Mouse (Mus musculus): Measurements from ENCODE around the gene A4gnt. TPM values are rescaled to one million over a fixed set of nuclear protein-coding genes. Genes with fewer than 3 reads are reported as not detected.

The A4gnt gene
- polyA plus RNA-seq, 1 experiment from 2014 or later = not detected

- Histone ChIP-seq H3K9me3 (ENCODE audit: control insufficient read depth, low read length) (no peaks in the 10 kb centered on the region), H3K27ac (ENCODE audit: low read depth, low read length) (peak within 1 kb of the TSS; percentile 45), H3K27me3 (ENCODE audit: control insufficient read depth, insufficient read depth, low read length) (no peaks in the 10 kb centered on the region), H3K4me3 (ENCODE audit: low read depth, low read length) (peak within 1 kb of the TSS; percentile 47), H3K9ac (ENCODE audit: low read length) (peak within 1 kb of the TSS; percentile 80), H3K4me2 (ENCODE audit: low read depth) (peak within 1 kb of the TSS; percentile 44), H3K4me1 (ENCODE audit: control insufficient read depth, insufficient read depth, low read length) (peaks cover 12% of the 10 kb centered on the region), H3K36me3 (ENCODE audit: control insufficient read depth, insufficient read depth, low read length) (no peaks in the 10 kb centered on the region)
- ATAC-seq (ENCODE audit: insufficient read depth, low FRiP score, low TSS enrichment) (peak; percentile 92), DNase-seq (ENCODE audit: low spot score) (peak; percentile 84)
- under 1% methylated on average over 44 of the region's 44 CpGs for WGBS
These were observed 17.1 kb downstream of the A4gnt start, which contains the start of gene Dzip1l for GRCm38 (mm10) chr9:99629281-99630011. Dzip1l (plus strand) TSS chr9:99629496.

GRCm38 (mm10) chr9:99630071-99630470 lies 17.8 kb downstream of the A4gnt start:
- Histone ChIP-seq H3K9me3 (ENCODE audit: control insufficient read depth, low read length) (no peaks in the 10 kb centered on the region), H3K36me3 (ENCODE audit: control insufficient read depth, insufficient read depth, low read length) (no peaks in the 10 kb centered on the region), H3K4me3 (ENCODE audit: low read depth, low read length) (peak overlapping the region; percentile 47), H3K4me1 (ENCODE audit: control insufficient read depth, insufficient read depth, low read length) (peaks cover 12% of the 10 kb centered on the region), H3K9ac (ENCODE audit: low read length) (peak overlapping the region; percentile 80), H3K27ac (ENCODE audit: low read depth, low read length) (peak overlapping the region; percentile 45), H3K27me3 (ENCODE audit: control insufficient read depth, insufficient read depth, low read length) (no peaks in the 10 kb centered on the region), H3K4me2 (ENCODE audit: low read depth) (peak overlapping the region; percentile 44)
- ATAC-seq (ENCODE audit: insufficient read depth, low FRiP score, low TSS enrichment) = peak; percentile 40
- no peak for DNase-seq (ENCODE audit: low spot score)
- WGBS = 0% methylated on average over 11 of the region's 11 CpGs

GRCm38 (mm10) chr9:99630528-99631125 lies 18.3 kb downstream of the A4gnt start:
- no peak for DNase-seq (ENCODE audit: low spot score)
- peaks cover 12% of the 10 kb centered on the region for H3K4me1 ChIP-seq (ENCODE audit: control insufficient read depth, insufficient read depth, low read length)

GRCm38 (mm10) chr9:99631781-99632180 lies 19.5 kb downstream of the A4gnt start:
- no peaks in the 10 kb centered on the region for H3K27me3 ChIP-seq (ENCODE audit: control insufficient read depth, insufficient read depth, low read length)
- H3K4me2 ChIP-seq (ENCODE audit: low read depth) = peak overlapping the region; percentile 19; the same call in 1 of the 2 replicates
- H3K4me1 ChIP-seq (ENCODE audit: control insufficient read depth, insufficient read depth, low read length) = peaks cover 12% of the 10 kb centered on the region
- peak; percentile 32 for DNase-seq (ENCODE audit: low spot score)
- WGBS = 41% methylated on average over 2 of the region's 2 CpGs
- no peaks in the 10 kb centered on the region; the same call in 1 of the 2 replicates for H3K36me3 ChIP-seq (ENCODE audit: control insufficient read depth, insufficient read depth, low read length)
- ATAC-seq (ENCODE audit: insufficient read depth, low FRiP score, low TSS enrichment) = no peak
- no peaks in the 10 kb centered on the region for H3K9me3 ChIP-seq (ENCODE audit: control insufficient read depth, low read length)
- no peak overlapping the region for H3K9ac ChIP-seq (ENCODE audit: low read length)
- no peak overlapping the region for H3K27ac ChIP-seq (ENCODE audit: low read depth, low read length)
- no peak overlapping the region for H3K4me3 ChIP-seq (ENCODE audit: low read depth, low read length)

More at GRCm38 (mm10) chr9:99630528-99631125, 18.3 kb downstream of the A4gnt start:
- H3K27ac ChIP-seq (ENCODE audit: low read depth, low read length) = no peak overlapping the region
- H3K4me2 ChIP-seq (ENCODE audit: low read depth) = peak overlapping the region; percentile 44
- H3K9me3 ChIP-seq (ENCODE audit: control insufficient read depth, low read length) = no peaks in the 10 kb centered on the region
- H3K9ac ChIP-seq (ENCODE audit: low read length) = no peak overlapping the region
- no peaks in the 10 kb centered on the region; the same call in 1 of the 2 replicates for H3K36me3 ChIP-seq (ENCODE audit: control insufficient read depth, insufficient read depth, low read length)
- no peak for ATAC-seq (ENCODE audit: insufficient read depth, low FRiP score, low TSS enrichment)
- H3K27me3 ChIP-seq (ENCODE audit: control insufficient read depth, insufficient read depth, low read length) = no peaks in the 10 kb centered on the region
- 56% methylated on average over 9 of the region's 9 CpGs for WGBS
- H3K4me3 ChIP-seq (ENCODE audit: low read depth, low read length) = peak overlapping the region; percentile 47

- Histone ChIP-seq H3K27me3 (ENCODE audit: control insufficient read depth, insufficient read depth, low read length) (no peaks in the 10 kb centered on the region), H3K9ac (ENCODE audit: low read length) (no peak overlapping the region), H3K27ac (ENCODE audit: low read depth, low read length) (no peak overlapping the region), H3K36me3 (ENCODE audit: control insufficient read depth, insufficient read depth, low read length) (peaks cover under 1% of the 10 kb centered on the region), H3K4me3 (ENCODE audit: low read depth, low read length) (no peak overlapping the region), H3K4me2 (ENCODE audit: low read depth) (peak overlapping the region; percentile 15; the same call in 1 of the 2 replicates), H3K9me3 (ENCODE audit: control insufficient read depth, low read length) (no peaks in the 10 kb centered on the region), H3K4me1 (ENCODE audit: control insufficient read depth, insufficient read depth, low read length) (peaks cover 12% of the 10 kb centered on the region)
- WGBS = 57% methylated on average over 8 of the region's 8 CpGs
- DNase-seq (ENCODE audit: low spot score) = peak; percentile 45
- no peak for ATAC-seq (ENCODE audit: insufficient read depth, low FRiP score, low TSS enrichment)
These were observed 20.0 kb downstream of the A4gnt start for GRCm38 (mm10) chr9:99632264-99632663.

- Histone ChIP-seq H3K9me3 (ENCODE audit: control insufficient read depth, low read length) (no peaks in the 10 kb centered on the region), H3K4me3 (ENCODE audit: low read depth, low read length) (no peak overlapping the region), H3K27ac (ENCODE audit: low read depth, low read length) (no peak overlapping the region), H3K36me3 (ENCODE audit: control insufficient read depth, insufficient read depth, low read length) (peaks cover 15% of the 10 kb centered on the region), H3K4me2 (ENCODE audit: low read depth) (no peak overlapping the region), H3K27me3 (ENCODE audit: control insufficient read depth, insufficient read depth, low read length) (no peaks in the 10 kb centered on the region), H3K9ac (ENCODE audit: low read length) (no peak overlapping the region), H3K4me1 (ENCODE audit: control insufficient read depth, insufficient read depth, low read length) (0 out of 2 replicates have a peak, but pooled peaks cover 1% of the 10 kb centered on the region)
- WGBS = 80% methylated on average over 1 of the region's 1 CpGs
- ATAC-seq (ENCODE audit: insufficient read depth, low FRiP score, low TSS enrichment) (no peak), DNase-seq (ENCODE audit: low spot score) (no peak)
These were observed 24.5 kb downstream of the A4gnt start for GRCm38 (mm10) chr9:99636776-99637175.

- DNase-seq (ENCODE audit: low spot score) (no peak), ATAC-seq (ENCODE audit: insufficient read depth, low FRiP score, low TSS enrichment) (no peak)
- Histone ChIP-seq H3K27ac (ENCODE audit: low read depth, low read length) (no peak overlapping the region), H3K4me3 (ENCODE audit: low read depth, low read length) (no peak overlapping the region), H3K4me2 (ENCODE audit: low read depth) (no peak overlapping the region), H3K36me3 (ENCODE audit: control insufficient read depth, insufficient read depth, low read length) (peaks cover 16% of the 10 kb centered on the region), H3K4me1 (ENCODE audit: control insufficient read depth, insufficient read depth, low read length) (no peaks in the 10 kb centered on the region), H3K9me3 (ENCODE audit: control insufficient read depth, low read length) (no peaks in the 10 kb centered on the region), H3K27me3 (ENCODE audit: control insufficient read depth, insufficient read depth, low read length) (no peaks in the 10 kb centered on the region), H3K9ac (ENCODE audit: low read length) (no peak overlapping the region)
- 96% methylated on average over 17 of the region's 17 CpGs for WGBS
These were observed 24.9 kb downstream of the A4gnt start for GRCm38 (mm10) chr9:99637227-99637626.

- Histone ChIP-seq H3K9ac (ENCODE audit: low read length) (no peak overlapping the region), H3K36me3 (ENCODE audit: control insufficient read depth, insufficient read depth, low read length) (peaks cover 16% of the 10 kb centered on the region), H3K4me2 (ENCODE audit: low read depth) (no peak overlapping the region), H3K9me3 (ENCODE audit: control insufficient read depth, low read length) (no peaks in the 10 kb centered on the region), H3K4me3 (ENCODE audit: low read depth, low read length) (no peak overlapping the region), H3K27me3 (ENCODE audit: control insufficient read depth, insufficient read depth, low read length) (no peaks in the 10 kb centered on the region), H3K4me1 (ENCODE audit: control insufficient read depth, insufficient read depth, low read length) (no peaks in the 10 kb centered on the region), H3K27ac (ENCODE audit: low read depth, low read length) (no peak overlapping the region)
- 95% methylated on average over 13 of the region's 13 CpGs for WGBS
- DNase-seq (ENCODE audit: low spot score) = no peak
- ATAC-seq (ENCODE audit: insufficient read depth, low FRiP score, low TSS enrichment) = no peak
These were observed 25.4 kb downstream of the A4gnt start for GRCm38 (mm10) chr9:99637736-99638135.

All from neural tube, embryonic 11.5 days (tissue).